Mouse (Mus musculus) bone marrow, adult 2 months (tissue): ENCODE results near the gene Exoc8. TPM values are rescaled to one million over a fixed set of nuclear protein-coding genes. Genes with fewer than 3 reads are reported as not detected.

Experiments used
- H3K27ac ChIP-seq: fragments of 200-500 bp; 2 replicates; pipeline ENCODE4 v1.5.1; 2012; ENCODE audit warnings: low read depth, mild to moderate bottlenecking, control low read depth, inconsistent platforms, low read length; ENCODE audit not compliant: control insufficient read depth, poor library complexity, insufficient read depth
- H3K4me1 ChIP-seq: fragments of 200-500 bp; 2 replicates; pipeline ENCODE4 v1.6.1; 2011; ENCODE audit warnings: low read length; ENCODE audit not compliant: control insufficient read depth, insufficient read depth
- H3K4me3 ChIP-seq: fragments of 200-500 bp; replicated peaks from 2 replicates; pipeline ENCODE3; 2011; ENCODE audit warnings: mild to moderate bottlenecking, low read depth, low read length, control low read depth; ENCODE audit not compliant: control insufficient read depth
- CTCF ChIP-seq: fragments of 200-500 bp; IDR thresholded peaks from 2 replicates; pipeline ENCODE4 v1.5.1; 2011; ENCODE audit warnings: low read length, control low read depth; ENCODE audit not compliant: control insufficient read depth, insufficient read depth
- POLR2A ChIP-seq: fragments of 200-500 bp; IDR thresholded peaks from 2 replicates; pipeline ENCODE4 v1.6.1; 2011; ENCODE audit warnings: low read depth, mild to moderate bottlenecking, control low read depth, low read length, borderline replicate concordance; ENCODE audit not compliant: control insufficient read depth
- WGBS: fragments of 180-500 bp; shearing (Covaris S2); methylation state at CpG from one replicate; pipeline ENCODE4 v1.1.7; 2018; 5-methylcytosine and 5-hydroxymethylcytosine counted together
- polyA plus RNA-seq: library from polyadenylated mRNA; stranded (reverse); fragments of >200 nt; gene quantifications from 2 replicates; pipeline ENCODE4 v1.2.4, GENCODE M21; 2011; ENCODE audit warnings: low replicate concordance; ENCODE audit not compliant: missing spikeins, insufficient read depth, insufficient read length

The Exoc8 gene
- polyA plus RNA-seq, 1 experiment = 13.3 TPM

GRCm38 (mm10) chr8:124914061-124914460 is 16.6 kb upstream of the Exoc8 start:
- 90% methylated on average over 5 of the region's 5 CpGs for WGBS
- TF ChIP-seq POLR2A = no peak
- no peak for TF ChIP-seq CTCF
- Histone ChIP-seq H3K27ac (no peak overlapping the region), H3K4me3 (no peak overlapping the region), H3K4me1 (peaks cover 4% of the 10 kb centered on the region)

GRCm38 (mm10) chr8:124911938-124912872 is 14.7 kb upstream of the Exoc8 start:
- Histone ChIP-seq H3K4me3 (no peak overlapping the region), H3K4me1 (peaks cover 4% of the 10 kb centered on the region), H3K27ac (no peak overlapping the region; the same call in 1 of the 2 replicates)
- 42% methylated on average over 17 of the region's 17 CpGs for WGBS
- no peak for TF ChIP-seq CTCF
- no peak for TF ChIP-seq POLR2A

- Histone ChIP-seq H3K4me1 (peaks cover 4% of the 10 kb centered on the region), H3K27ac (no peak overlapping the region), H3K4me3 (no peak overlapping the region)
- no peak for TF ChIP-seq CTCF
- no peak for TF ChIP-seq POLR2A
- WGBS = 88% methylated on average over 10 of the region's 10 CpGs
These were observed 12.8 kb upstream of the Exoc8 start for GRCm38 (mm10) chr8:124910349-124910748.

- Histone ChIP-seq H3K4me1 (peaks cover 4% of the 10 kb centered on the region), H3K4me3 (no peak overlapping the region), H3K27ac (no peak overlapping the region)
- WGBS = 93% methylated on average over 16 of the region's 16 CpGs
- TF ChIP-seq CTCF = no peak
- no peak for TF ChIP-seq POLR2A
These were observed 12.4 kb upstream of the Exoc8 start for GRCm38 (mm10) chr8:124909936-124910335.

- H3K4me3 ChIP-seq = no peak overlapping the region
- H3K27ac ChIP-seq = no peak overlapping the region
- TF ChIP-seq POLR2A (no peak), CTCF (no peak)
- WGBS = 86% methylated on average over 2 of the region's 2 CpGs
- no peaks in the 10 kb centered on the region for H3K4me1 ChIP-seq
These were observed 8.0 kb upstream of the Exoc8 start for GRCm38 (mm10) chr8:124905482-124905881.

GRCm38 (mm10) chr8:124903198-124903597 is 5.7 kb upstream of the Exoc8 start:
- Histone ChIP-seq H3K27ac (no peak overlapping the region), H3K4me3 (no peak overlapping the region), H3K4me1 (peaks cover 4% of the 10 kb centered on the region; the same call in 1 of the 2 replicates)
- TF ChIP-seq POLR2A = no peak
- no peak for TF ChIP-seq CTCF
- 92% methylated on average over 15 of the region's 15 CpGs for WGBS

- peak overlapping the region; percentile 96; the same call in 1 of the 2 replicates for H3K27ac ChIP-seq
- TF ChIP-seq POLR2A (no peak), CTCF (no peak)
- peaks cover 11% of the 10 kb centered on the region for H3K4me1 ChIP-seq
- H3K4me3 ChIP-seq = peak overlapping the region; percentile 96
- WGBS = 2% methylated on average over 31 of the region's 31 CpGs
These were observed 873 bp upstream of the Exoc8 start for GRCm38 (mm10) chr8:124898251-124898905.
